Mouse (Mus musculus): ENCODE results near the gene Ift43. TPM values are rescaled to one million over a fixed set of nuclear protein-coding genes. Genes with fewer than 3 reads are reported as not detected.

The Ift43 gene
- polyA plus RNA-seq, 1 experiment from 2014 or later: 80.3 TPM

- ATAC-seq (ENCODE audit: low read depth) (no peak), DNase-seq (ENCODE audit: low spot score) (peak; percentile 27)
- no peak overlapping the region for H3K9ac ChIP-seq (ENCODE audit: low read depth, low read length)
- H3K4me1 ChIP-seq (ENCODE audit: control insufficient read depth, insufficient read depth, low read length): no peaks in the 10 kb centered on the region
- no peak overlapping the region for H3K4me2 ChIP-seq (ENCODE audit: low read depth, low read length)
- H3K36me3 ChIP-seq (ENCODE audit: control insufficient read depth, insufficient read depth, low read length): no peaks in the 10 kb centered on the region
- no peak overlapping the region for H3K4me3 ChIP-seq (ENCODE audit: low read depth, low read length)
- WGBS: 17% methylated on average over 19 of the region's 19 CpGs
- no peak overlapping the region for H3K27ac ChIP-seq (replicated peaks; ENCODE audit: low read depth, low read length)
- no peaks in the 10 kb centered on the region for H3K9me3 ChIP-seq (ENCODE audit: control insufficient read depth, low read length)
- H3K27me3 ChIP-seq (replicated peaks; ENCODE audit: control insufficient read depth, insufficient read depth, low read length): no peaks in the 10 kb centered on the region
Observed at GRCm38 (mm10) chr12:86189601-86190323, 107.4 kb downstream of the Ift43 start.

DNA sequence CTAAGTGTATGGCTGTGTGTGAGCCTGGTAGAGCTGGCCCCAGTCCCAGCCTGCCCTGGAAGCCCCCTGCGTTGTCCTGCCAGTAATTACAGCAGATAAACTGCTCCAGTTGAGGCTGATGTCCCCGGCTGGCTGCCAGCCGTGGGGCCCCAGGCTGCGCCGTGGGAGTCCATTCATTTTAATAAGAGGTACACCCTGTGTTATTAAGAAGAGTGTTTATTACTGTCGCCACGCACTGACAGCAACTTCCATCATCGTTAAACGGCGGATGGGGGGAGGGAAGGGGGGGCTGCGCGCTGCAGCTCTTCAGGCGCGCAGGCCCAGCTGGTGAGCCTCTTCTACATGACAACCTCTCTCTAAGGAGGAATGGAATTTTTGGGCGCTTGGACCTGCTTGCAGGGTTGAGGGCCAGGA, 109.7 kb downstream of the Ift43 start:
- Histone ChIP-seq H3K27ac (replicated peaks; ENCODE audit: low read depth, low read length) (no peak overlapping the region), H3K9me3 (ENCODE audit: control insufficient read depth, low read length) (no peaks in the 10 kb centered on the region), H3K27me3 (replicated peaks; ENCODE audit: control insufficient read depth, insufficient read depth, low read length) (no peaks in the 10 kb centered on the region), H3K9ac (ENCODE audit: low read depth, low read length) (no peak overlapping the region), H3K36me3 (ENCODE audit: control insufficient read depth, insufficient read depth, low read length) (no peaks in the 10 kb centered on the region), H3K4me2 (ENCODE audit: low read depth, low read length) (no peak overlapping the region), H3K4me1 (ENCODE audit: control insufficient read depth, insufficient read depth, low read length) (no peaks in the 10 kb centered on the region), H3K4me3 (ENCODE audit: low read depth, low read length) (no peak overlapping the region)
- ATAC-seq (ENCODE audit: low read depth) (no peak), DNase-seq (ENCODE audit: low spot score) (no peak)
- 42% methylated on average over 15 of the region's 15 CpGs for WGBS

DNA sequence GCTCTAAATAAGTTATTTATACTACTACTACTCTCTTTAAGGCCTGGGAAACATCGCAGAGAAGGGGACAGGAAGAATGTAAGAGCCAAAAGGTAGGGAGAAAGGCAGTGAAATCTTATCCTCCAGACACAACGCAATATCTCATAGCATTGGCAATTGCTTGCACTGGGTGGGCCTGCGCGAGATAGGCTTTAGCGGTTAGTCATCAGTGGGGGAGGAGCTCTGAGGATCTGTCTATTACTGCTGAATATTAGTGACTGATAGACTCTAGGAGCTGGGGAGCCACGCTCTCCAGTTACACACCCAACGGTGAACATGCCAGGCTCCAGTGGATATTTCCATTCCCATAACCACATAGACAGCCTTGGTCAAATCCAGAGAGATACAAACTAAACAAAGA, 114.6 kb downstream of the Ift43 start:
- Histone ChIP-seq H3K9me3 (ENCODE audit: control insufficient read depth, low read length) (no peaks in the 10 kb centered on the region), H3K9ac (ENCODE audit: low read depth, low read length) (no peak overlapping the region), H3K4me3 (ENCODE audit: low read depth, low read length) (no peak overlapping the region), H3K27me3 (replicated peaks; ENCODE audit: control insufficient read depth, insufficient read depth, low read length) (no peaks in the 10 kb centered on the region), H3K36me3 (ENCODE audit: control insufficient read depth, insufficient read depth, low read length) (no peaks in the 10 kb centered on the region), H3K4me2 (ENCODE audit: low read depth, low read length) (no peak overlapping the region), H3K27ac (replicated peaks; ENCODE audit: low read depth, low read length) (no peak overlapping the region), H3K4me1 (ENCODE audit: control insufficient read depth, insufficient read depth, low read length) (no peaks in the 10 kb centered on the region)
- 91% methylated on average over 7 of the region's 7 CpGs for WGBS
- DNase-seq (ENCODE audit: low spot score) (no peak), ATAC-seq (ENCODE audit: low read depth) (no peak)

DNA sequence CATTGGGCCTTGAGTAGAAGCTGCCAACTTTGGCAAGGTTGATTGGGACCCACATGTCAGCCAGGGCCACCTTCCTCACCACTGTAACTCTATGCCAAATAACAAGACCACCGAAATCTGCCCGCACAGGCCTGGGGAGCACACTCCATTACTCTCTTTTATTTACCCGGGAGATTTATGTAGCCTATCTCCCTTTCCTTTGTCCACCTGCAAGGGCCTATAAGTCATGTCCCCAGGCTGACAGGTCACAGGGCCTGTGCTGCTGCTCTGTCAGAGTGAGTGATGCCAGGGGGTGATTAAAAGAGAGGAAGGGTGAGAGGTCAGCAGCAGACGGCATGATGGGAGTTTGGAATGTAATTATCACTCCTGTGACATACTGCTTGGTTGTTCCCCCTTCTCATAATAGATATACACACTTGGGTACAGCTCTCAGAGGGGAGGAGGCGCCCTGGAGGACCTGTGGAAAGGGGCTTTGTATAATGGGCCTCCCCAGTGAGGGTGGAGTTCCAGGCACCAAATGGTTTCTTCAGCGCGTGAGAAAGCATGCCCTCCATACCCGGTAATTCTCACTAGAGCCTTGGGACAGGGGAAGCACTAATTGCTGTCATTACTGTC, 121.2 kb downstream of the Ift43 start:
- 65% methylated on average over 8 of the region's 8 CpGs for WGBS
- Histone ChIP-seq H3K27ac (replicated peaks; ENCODE audit: low read depth, low read length) (no peak overlapping the region), H3K4me2 (ENCODE audit: low read depth, low read length) (no peak overlapping the region), H3K27me3 (replicated peaks; ENCODE audit: control insufficient read depth, insufficient read depth, low read length) (no peaks in the 10 kb centered on the region), H3K4me1 (ENCODE audit: control insufficient read depth, insufficient read depth, low read length) (no peaks in the 10 kb centered on the region), H3K9me3 (ENCODE audit: control insufficient read depth, low read length) (no peaks in the 10 kb centered on the region), H3K36me3 (ENCODE audit: control insufficient read depth, insufficient read depth, low read length) (no peaks in the 10 kb centered on the region), H3K4me3 (ENCODE audit: low read depth, low read length) (no peak overlapping the region), H3K9ac (ENCODE audit: low read depth, low read length) (no peak overlapping the region)
- DNase-seq (ENCODE audit: low spot score): no peak
- no peak for ATAC-seq (ENCODE audit: low read depth)

DNA sequence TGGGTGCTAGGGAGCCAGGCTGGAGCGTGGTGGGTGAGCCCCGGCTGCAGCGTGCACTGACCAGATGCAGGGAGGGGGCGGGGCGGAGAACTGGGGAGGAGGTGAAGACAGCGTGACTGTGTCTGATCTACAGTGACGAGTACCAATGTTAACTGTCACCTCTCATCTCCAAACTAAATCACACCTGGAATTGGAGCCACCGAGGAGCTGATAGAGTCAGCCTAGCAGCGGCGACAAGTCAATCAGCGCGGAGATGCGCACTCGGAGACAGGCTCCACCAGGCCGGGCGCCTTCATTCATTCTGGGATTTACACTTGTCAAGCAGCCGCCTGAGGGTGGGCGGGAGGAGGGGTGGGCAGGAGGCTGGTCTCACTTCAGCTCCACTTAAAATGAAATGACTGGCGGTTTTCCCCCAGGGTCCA, 128.8 kb downstream of the Ift43 start:
- Histone ChIP-seq H3K27me3 (replicated peaks; ENCODE audit: control insufficient read depth, insufficient read depth, low read length) (peaks cover 61% of the 10 kb centered on the region), H3K27ac (replicated peaks; ENCODE audit: low read depth, low read length) (no peak overlapping the region), H3K9ac (ENCODE audit: low read depth, low read length) (no peak overlapping the region), H3K9me3 (ENCODE audit: control insufficient read depth, low read length) (no peaks in the 10 kb centered on the region), H3K4me3 (ENCODE audit: low read depth, low read length) (no peak overlapping the region), H3K4me2 (ENCODE audit: low read depth, low read length) (no peak overlapping the region), H3K36me3 (ENCODE audit: control insufficient read depth, insufficient read depth, low read length) (no peaks in the 10 kb centered on the region), H3K4me1 (ENCODE audit: control insufficient read depth, insufficient read depth, low read length) (no peaks in the 10 kb centered on the region)
- under 1% methylated on average over 19 of the region's 19 CpGs for WGBS
- DNase-seq (ENCODE audit: low spot score) (no peak), ATAC-seq (ENCODE audit: low read depth) (no peak)

Other genes with a start within 250 kb of the Ift43 start
- 59.4 and 61.8 TPM in 2 replicates for gene Tgfb3, start 3.5 kb upstream of the Ift43 start, polyA plus RNA-seq (2014; fragmentation: Nextera tagmentation; extraction: Ambion mirVana)
- 14.8 and 14.9 TPM in 2 replicates for gene Gpatch2l, start 159.3 kb downstream of the Ift43 start, polyA plus RNA-seq (2014; fragmentation: Nextera tagmentation; extraction: Ambion mirVana)